Mouse (Mus musculus) CH12.LX (cell line): ENCODE data around the gene Fgfr2. TPM values are rescaled to one million over a fixed set of nuclear protein-coding genes. Genes with fewer than 3 reads are reported as not detected.

Source experiments
- DNase-seq: peaks from one replicate; pipeline ENCODE4 v3.0.0-alpha.2; 2013; ENCODE audit errors: extremely low read depth
- H3K27ac ChIP-seq: 2 replicates; pipeline ENCODE4 v1.5.1; 2012; ENCODE audit warnings: low read depth, mild to moderate bottlenecking, control low read depth, moderate library complexity; ENCODE audit not compliant: insufficient read depth
- H3K27me3 ChIP-seq: replicated peaks from 2 replicates; pipeline ENCODE3; 2012; ENCODE audit warnings: inconsistent platforms
- H3K36me3 ChIP-seq, 2 experiments: replicated peaks in 1 of 2; 2 replicates each; pipeline versions ENCODE3 to v1.6.1; 2012; ENCODE audit warnings: inconsistent platforms in 1 of 2, low read length in 1 of 2, mild to moderate bottlenecking in 1 of 2, mixed read lengths in 1 of 2, moderate library complexity in 1 of 2; ENCODE audit not compliant: control insufficient read depth in 1 of 2, insufficient read depth in 1 of 2
- H3K4me1 ChIP-seq, 2 experiments: 2 replicates each; pipeline ENCODE4 v1.6.1; 2012; ENCODE audit warnings: inconsistent platforms in 1 of 2, moderate library complexity in 1 of 2; ENCODE audit not compliant: insufficient read depth in 2 of 2, control insufficient read depth in 1 of 2
- H3K4me2 ChIP-seq: 2 replicates; pipeline ENCODE4 v1.6.1; 2012; ENCODE audit warnings: low read depth, mild to moderate bottlenecking, control low read depth; ENCODE audit not compliant: poor library complexity, insufficient read depth, severe bottlenecking
- H3K4me3 ChIP-seq, 3 experiments: fragments of 150-350 bp in 1 of 3; sonication (generic) in 1 of 3; replicated peaks in 1 of 3; 2 replicates each; pipeline versions ENCODE3 to v1.5.1; 2011 to 2012; ENCODE audit warnings: low read depth in 2 of 3, low read length in 2 of 3, mild to moderate bottlenecking in 2 of 3, moderate library complexity in 2 of 3, control low read depth in 1 of 3, improper control_type of control experiment in 1 of 3, inconsistent platforms in 1 of 3, mixed read lengths in 1 of 3; ENCODE audit not compliant: poor library complexity in 1 of 3
- H3K79me2 ChIP-seq: replicated peaks from 2 replicates; pipeline ENCODE4 v1.6.1; 2012; ENCODE audit warnings: mild to moderate bottlenecking, moderate library complexity; ENCODE audit not compliant: control insufficient read depth, poor library complexity, insufficient read depth, severe bottlenecking; ENCODE audit errors: extremely low read depth
- H3K9ac ChIP-seq: 2 replicates; pipeline ENCODE4 v1.6.1; 2012; ENCODE audit warnings: low read depth, mild to moderate bottlenecking, control low read depth, moderate library complexity; ENCODE audit not compliant: insufficient read depth
- H3K9me3 ChIP-seq: replicated peaks from 2 replicates; pipeline ENCODE3; 2012; ENCODE audit warnings: low read length, inconsistent platforms, mixed read lengths
- BHLHE40 ChIP-seq: IDR thresholded peaks from 2 replicates; pipeline ENCODE4 v1.6.1; 2011; ENCODE audit warnings: mild to moderate bottlenecking, low read depth, low read length, improper control_type of control experiment
- CHD2 ChIP-seq: IDR thresholded peaks from 2 replicates; pipeline ENCODE4 v1.6.1; 2011; ENCODE audit warnings: low read length, improper control_type of control experiment
- E2F4 ChIP-seq: IDR thresholded peaks from 2 replicates; pipeline ENCODE4 v1.6.1; 2011; ENCODE audit warnings: low read depth, low read length, improper control_type of control experiment; ENCODE audit not compliant: insufficient replicate concordance
- EP300 ChIP-seq: IDR thresholded peaks from 2 replicates; pipeline ENCODE4 v1.6.1; 2011; ENCODE audit warnings: low read length, improper control_type of control experiment
- GABPA ChIP-seq: IDR thresholded peaks from 2 replicates; pipeline ENCODE4 v1.6.1; 2012; ENCODE audit warnings: low read depth, low read length, improper control_type of control experiment, inconsistent platforms; ENCODE audit not compliant: insufficient replicate concordance
- JUND ChIP-seq: conservative IDR thresholded peaks from 2 replicates; pipeline ENCODE4 v1.6.1; 2011; ENCODE audit warnings: low read depth, low read length, improper control_type of control experiment
- KAT2A ChIP-seq: IDR thresholded peaks from 2 replicates; pipeline ENCODE4 v1.6.1; 2012; ENCODE audit warnings: low read length, improper control_type of control experiment, inconsistent platforms; ENCODE audit not compliant: insufficient replicate concordance
- MAX ChIP-seq: IDR thresholded peaks from 2 replicates; pipeline ENCODE4 v1.6.1; 2011; ENCODE audit warnings: low read length, improper control_type of control experiment
- MAZ ChIP-seq: IDR thresholded peaks from 2 replicates; pipeline ENCODE4 v1.6.1; 2012; ENCODE audit warnings: low read depth, mild to moderate bottlenecking, inconsistent platforms, low read length, improper control_type of control experiment, moderate library complexity
- MEF2A ChIP-seq: IDR thresholded peaks from 2 replicates; pipeline ENCODE4 v1.6.1; 2014; ENCODE audit warnings: low read depth, mild to moderate bottlenecking, inconsistent platforms, low read length, improper control_type of control experiment, borderline replicate concordance
- NELFE ChIP-seq: IDR thresholded peaks from 2 replicates; pipeline ENCODE4 v1.6.1; 2011; ENCODE audit warnings: low read depth, low read length, improper control_type of control experiment
- NRF1 ChIP-seq: IDR thresholded peaks from 2 replicates; pipeline ENCODE4 v1.6.1; 2014; ENCODE audit warnings: low read depth, mild to moderate bottlenecking, inconsistent platforms, low read length, improper control_type of control experiment, moderate library complexity
- POLR2A ChIP-seq: IDR thresholded peaks from 2 replicates; pipeline ENCODE4 v1.6.1; 2011; ENCODE audit warnings: low read depth, mild to moderate bottlenecking, improper control_type of control experiment, low read length
- POLR2AphosphoS2 ChIP-seq: IDR thresholded peaks from 2 replicates; pipeline ENCODE4 v1.6.1; 2011; ENCODE audit warnings: low read depth, low read length, improper control_type of control experiment
- SIN3A ChIP-seq: IDR thresholded peaks from 2 replicates; pipeline ENCODE4 v1.6.1; 2012; ENCODE audit warnings: low read length, improper control_type of control experiment, inconsistent platforms
- TBP ChIP-seq: conservative IDR thresholded peaks from 2 replicates; pipeline ENCODE4 v1.6.1; 2011; ENCODE audit warnings: low read depth, low read length, improper control_type of control experiment
- UBTF ChIP-seq: IDR thresholded peaks from 2 replicates; pipeline ENCODE4 v1.6.1; 2012; ENCODE audit warnings: low read depth, mild to moderate bottlenecking, inconsistent platforms, low read length, improper control_type of control experiment, moderate library complexity
- USF1 ChIP-seq: IDR thresholded peaks from 2 replicates; pipeline ENCODE4 v1.6.1; 2014; ENCODE audit warnings: low read depth, mild to moderate bottlenecking, inconsistent platforms, low read length, improper control_type of control experiment
- USF2 ChIP-seq: conservative IDR thresholded peaks from 2 replicates; pipeline ENCODE4 v1.6.1; 2011; ENCODE audit warnings: low read depth, low read length, improper control_type of control experiment
- ZKSCAN1 ChIP-seq: IDR thresholded peaks from 2 replicates; pipeline ENCODE4 v1.6.1; 2012; ENCODE audit warnings: low read depth, inconsistent platforms, low read length, improper control_type of control experiment, borderline replicate concordance
- ZMIZ1 ChIP-seq: IDR thresholded peaks from 2 replicates; pipeline ENCODE4 v1.6.1; 2012; ENCODE audit warnings: low read depth, mild to moderate bottlenecking, inconsistent platforms, low read length, improper control_type of control experiment
- dilution Hi-C: fragments of 300-500 bp; cut with MboI; formaldehyde crosslinking; loops from 2 replicates; pipeline ENCODE4 v1.14.3; 2020; ENCODE audit warnings: low sequenced_read_pairs; ENCODE audit not compliant: extremely low pct_unique_long_range_greater_than_20kb, extremely low pct_ligation_motif_present
- in situ Hi-C: fragments of 300-500 bp; cut with MboI; formaldehyde crosslinking; loops from 3 replicates; pipeline ENCODE4 v1.14.3; 2019; ENCODE audit warnings: low sequenced_read_pairs, low pct_ligation_motif_present, low pct_unique_long_range_greater_than_20kb, mixed read lengths
- polyA plus RNA-seq: library from polyadenylated mRNA; unstranded; fragments of >175 nt; gene quantifications from 2 replicates; pipeline ENCODE4 v1.2.1, GENCODE M21; 2012; ENCODE audit warnings: low read depth; ENCODE audit not compliant: insufficient read length
- total RNA-seq, 2 experiments: library from RNA; depleted of rRNA; stranded (reverse); fragments of 300-350 nt in 1 of 2; fragments of >200 nt in 1 of 2; gene quantifications; 2 replicates each; pipeline ENCODE4 v1.2.3; 2012 to 2014

Fgfr2 gene
- total and polyA plus RNA-seq, 3 experiments = not detected

DNA sequence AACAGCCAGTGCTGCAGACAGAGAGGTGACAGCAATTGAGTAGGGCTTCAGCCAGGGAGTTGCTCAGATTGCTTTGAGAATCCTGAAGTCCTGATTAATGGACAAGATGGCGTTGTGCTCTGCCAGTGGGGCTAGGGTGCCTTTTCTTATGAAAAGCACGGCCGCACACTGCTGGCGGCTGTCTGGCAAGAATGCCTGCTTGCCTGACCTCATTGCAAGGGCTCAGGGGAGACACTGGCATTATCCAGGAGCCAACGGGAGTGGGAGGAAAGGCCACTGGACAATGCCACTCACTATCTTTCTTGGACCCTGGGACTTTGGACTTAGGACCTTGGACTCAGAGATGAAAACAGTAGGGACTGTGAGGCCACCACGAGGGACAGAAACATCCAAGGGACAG is 389.6 kb downstream of the Fgfr2 start:
- H3K27ac ChIP-seq = no peak overlapping the region
- dilution Hi-C loops = no loop called here

DNA sequence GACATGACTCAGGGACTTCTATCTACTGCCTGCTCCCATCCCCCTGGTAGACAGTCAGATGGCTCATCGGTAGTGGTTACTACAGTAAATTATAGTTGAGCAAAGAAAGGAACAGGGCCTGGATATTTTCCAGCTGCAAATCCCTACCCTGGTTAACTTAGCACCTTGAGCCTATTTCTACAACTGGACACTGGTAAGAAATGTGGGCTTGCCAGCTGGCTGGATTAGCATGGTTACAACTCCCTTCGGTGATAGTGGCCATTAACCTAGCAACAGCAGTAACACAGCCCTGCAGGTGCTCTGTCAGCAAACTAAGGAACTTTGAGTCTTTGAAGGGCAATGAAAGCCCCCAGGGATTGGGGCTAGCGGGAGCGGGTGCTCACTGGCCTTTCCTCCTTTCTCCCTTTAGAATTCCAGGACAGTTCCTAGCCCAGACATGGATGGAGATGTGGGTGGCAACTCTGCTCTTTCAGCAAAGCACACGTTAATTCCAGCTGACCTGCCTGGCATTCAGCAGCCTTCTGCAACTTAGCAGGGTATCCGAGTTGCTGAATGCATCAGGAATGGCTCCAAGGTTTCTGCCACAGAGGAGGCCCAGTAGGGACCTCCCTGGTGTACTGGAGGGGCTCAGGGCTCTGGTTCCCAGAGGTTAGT is 390.9 kb downstream of the Fgfr2 start:
- dilution Hi-C loops = no loop called here
- TF ChIP-seq POLR2A (no peak), GABPA (no peak), KAT2A (no peak), EP300 (no peak), USF2 (no peak), BHLHE40 (no peak), UBTF (no peak), ZMIZ1 (no peak), JUND (no peak), ZKSCAN1 (no peak), MAZ (no peak), TBP (no peak), NRF1 (no peak)
- Histone ChIP-seq H3K36me3 (peaks cover 17 to 76% of the 10 kb centered on the region in 2 experiments), H3K4me2 (no peak overlapping the region), H3K27ac (no peak overlapping the region), H3K27me3 (no peaks in the 10 kb centered on the region), H3K4me1 (peaks cover 37 to 82% of the 10 kb centered on the region in 2 experiments), H3K4me3 (no peak overlapping the region), H3K9me3 (no peaks in the 10 kb centered on the region), H3K79me2 (no peaks in the 10 kb centered on the region), H3K9ac (no peak overlapping the region)
- DNase-seq = no peak
- in situ Hi-C loops = no loop called here

More for the DNA sequence above, 389.6 kb downstream of the Fgfr2 start:
- Histone ChIP-seq H3K4me3 (no peak overlapping the region), H3K27me3 (no peaks in the 10 kb centered on the region), H3K4me2 (no peak overlapping the region), H3K4me1 (peaks cover 39 to 86% of the 10 kb centered on the region in 2 experiments), H3K9ac (no peak overlapping the region), H3K36me3 (peaks cover 17 to 79% of the 10 kb centered on the region in 2 experiments), H3K79me2 (no peaks in the 10 kb centered on the region), H3K9me3 (no peaks in the 10 kb centered on the region)
- no peak for DNase-seq
- in situ Hi-C loops = no loop called here
- no peak for TF ChIP-seq KAT2A
- TF ChIP-seq USF1 = no peak
- TF ChIP-seq E2F4 = no peak
- no peak for TF ChIP-seq MAX
- no peak for TF ChIP-seq POLR2A
- TF ChIP-seq POLR2AphosphoS2 = no peak
- TF ChIP-seq SIN3A = no peak
- no peak for TF ChIP-seq ZKSCAN1
- TF ChIP-seq ZMIZ1 = no peak
- TF ChIP-seq MEF2A = no peak
- no peak for TF ChIP-seq CHD2
- no peak for TF ChIP-seq NELFE
- no peak for TF ChIP-seq GABPA
